Mouse (Mus musculus) granulocyte monocyte progenitor cell, adult 5-6 weeks (primary cell): Measurements from ENCODE around the gene Slc39a12. TPM values are rescaled to one million over a fixed set of nuclear protein-coding genes. Genes with fewer than 3 reads are reported as not detected.

Experiments used
- total RNA-seq, 2 experiments: library from RNA; stranded (forward) in 1 of 2; stranded (reverse) in 1 of 2; fragments of 200-712, 200-1000 nt in 1 of 2; fragments of >200 nt in 1 of 2; fragmentation: Nextera tagmentation in 1 of 2; gene quantifications; 2 replicates each; pipeline ENCODE4 v1.2.3; 2014 to 2017

Slc39a12 gene
- total RNA-seq, 2 experiments from 2014 or later = not detected

Other genes with a start within 250 kb of the Slc39a12 start
- not detected in 2 replicates for gene Tmem236, start 213.8 kb upstream of the Slc39a12 start, total RNA-seq (2014; fragmentation: Nextera tagmentation)
- not detected in 2 replicates for gene Tmem236, start 213.8 kb upstream of the Slc39a12 start, total RNA-seq (2017)
- gene Mrc1, start 158.9 kb upstream of the Slc39a12 start, total RNA-seq (2014; fragmentation: Nextera tagmentation) = 0.88 and 1.4 TPM in 2 replicates
- gene Mrc1, start 158.9 kb upstream of the Slc39a12 start, total RNA-seq (2017) = 0.82 and 1.1 TPM in 2 replicates
- gene Cacnb2, start 214.8 kb downstream of the Slc39a12 start, total RNA-seq (2014; fragmentation: Nextera tagmentation) = 6.0 and 7.4 TPM in 2 replicates
- gene Cacnb2, start 214.8 kb downstream of the Slc39a12 start, total RNA-seq (2017) = 2.8 and 5.6 TPM in 2 replicates